Mouse (Mus musculus) B cell, adult (primary cell): ENCODE data around the gene Garnl3. TPM values are rescaled to one million over a fixed set of nuclear protein-coding genes. Genes with fewer than 3 reads are reported as not detected.

Experiments
- total RNA-seq: library from RNA; stranded (reverse); gene quantifications from 4 replicates; pipeline ENCODE4 v1.2.4, GENCODE M21; 2023; ENCODE audit not compliant: inconsistent age

The Garnl3 gene
- total RNA-seq, result 0.18 to 2.2 TPM (median 0.45 TPM) in 3 of 4 replicates, not detected in the other

DNA sequence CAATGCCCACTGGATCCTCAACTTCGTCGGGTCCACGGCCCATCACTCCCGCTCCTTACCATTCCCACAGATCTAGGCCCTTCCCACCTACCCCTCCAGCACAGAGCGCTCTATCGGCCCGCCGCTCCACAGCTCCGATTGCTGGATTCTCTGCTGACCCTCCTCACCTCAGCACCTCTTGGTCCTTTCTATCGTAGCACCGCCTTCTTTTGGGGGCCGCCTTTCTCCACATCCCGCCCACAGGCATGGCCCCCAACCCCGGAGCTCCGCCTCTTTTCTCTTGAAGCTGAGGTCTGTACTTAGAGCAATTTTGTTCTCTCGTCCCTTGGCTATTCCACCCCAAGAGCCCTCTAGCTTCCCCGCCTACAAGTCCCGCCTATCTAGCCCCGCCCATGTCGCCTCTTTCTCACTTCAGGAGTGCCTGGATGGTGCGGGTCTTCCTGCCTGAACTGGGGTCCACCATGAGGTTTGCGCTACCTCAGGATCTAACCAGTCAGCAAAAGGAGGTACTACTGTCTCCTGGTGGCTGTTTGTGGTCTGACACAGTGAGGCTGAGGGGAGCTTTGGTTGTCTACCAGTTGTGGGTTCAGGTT, at the start of gene Garnl3:
Gene Garnl3, minus strand, starts transcription at position 155 of the 593 bp plus-strand sequence.

GRCm38 (mm10) chr2:32981725-32982271, 149.7 kb downstream of the Garnl3 start, which contains the start of gene Slc2a8:
TSS of gene Slc2a8 (minus strand) at chr2:32982083.

DNA sequence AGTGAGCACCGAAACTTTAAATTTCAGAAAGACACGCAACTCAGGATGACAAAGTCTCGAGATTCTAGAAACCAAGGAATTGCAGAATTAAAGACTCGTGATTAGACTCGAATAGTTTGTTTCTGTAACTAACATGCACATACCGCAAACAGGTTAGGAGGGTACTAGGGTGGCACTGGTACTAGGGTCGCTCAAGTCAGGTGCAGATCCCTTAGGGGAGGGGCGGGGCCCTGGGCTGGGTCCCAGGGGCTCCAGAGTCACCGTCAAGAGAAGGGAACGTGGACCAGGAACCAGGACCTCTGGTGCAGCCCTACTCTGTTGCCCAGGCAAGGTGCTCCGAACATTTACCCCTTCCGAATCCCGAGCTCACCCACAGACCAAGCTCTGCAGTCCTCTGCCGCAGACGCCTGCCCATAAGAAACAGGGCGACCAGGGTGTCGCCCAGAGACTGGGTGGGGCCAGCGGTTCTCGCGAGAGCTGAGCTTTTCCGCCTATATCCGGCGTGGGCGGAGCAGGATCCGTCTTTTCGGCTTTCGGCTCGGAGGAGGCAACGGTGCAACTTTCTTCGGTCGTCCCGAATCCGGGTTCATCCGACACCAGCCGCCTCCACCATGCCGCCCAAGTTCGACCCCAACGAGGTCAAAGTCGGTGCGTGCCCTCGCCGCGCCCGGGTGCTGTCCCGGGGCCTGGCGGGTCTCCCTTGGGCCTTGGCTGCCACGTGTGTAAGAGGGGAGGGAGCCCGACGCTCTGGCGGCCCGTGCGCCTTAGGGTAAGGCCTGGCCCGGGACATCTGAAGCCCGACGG, 170.1 kb downstream of the Garnl3 start, which contains the start of the genes Rpl12 and Lrsam1:
Gene Rpl12, plus strand, starts transcription at position 368 of the 804 bp plus-strand sequence.
Gene Lrsam1, minus strand, starts transcription at position 423 of the 804 bp plus-strand sequence.

Other genes starting within 250 kb of the Garnl3 start
- gene Rpl12, start 170.1 kb downstream of the Garnl3 start, total RNA-seq, result 883 to 1,046 TPM (median 954 TPM) in 4 replicates
- 13.4 to 23.0 TPM (median 18.7 TPM) in 4 replicates for gene Lrsam1, start 170.0 kb downstream of the Garnl3 start, total RNA-seq
- gene Slc2a8, start 149.6 kb downstream of the Garnl3 start, total RNA-seq, result 5.7 to 12.4 TPM (median 6.3 TPM) in 4 replicates
- not detected in 4 replicates for gene Angptl2, start 84.4 kb upstream of the Garnl3 start, total RNA-seq
- gene Ralgps1, start 239.8 kb upstream of the Garnl3 start, total RNA-seq, result 17.8 to 21.7 TPM (median 18.2 TPM) in 4 replicates